Mouse (Mus musculus): ENCODE data around the gene Msh6.
"Not testable (repeated sequence)": the region's sequence is repeated elsewhere in the genome, so short reads cannot be mapped to it uniquely, and the experiment has no call there.

The Msh6 gene

GRCm38 (mm10) chr17:87979696-87980095 lies 4.8 kb downstream of the Msh6 start:
- not testable (repeated sequence) for DNase-seq (ENCODE audit: low read depth, low spot score)

GRCm38 (mm10) chr17:87982112-87982511 lies 7.2 kb downstream of the Msh6 start:
- DNase-seq (ENCODE audit: low read depth, low spot score) = peak; percentile 63

- DNase-seq (ENCODE audit: low read depth, low spot score) = no peak
Observed at GRCm38 (mm10) chr17:87983313-87983712, 8.5 kb downstream of the Msh6 start.

GRCm38 (mm10) chr17:87984440-87985214 lies 9.8 kb downstream of the Msh6 start:
- DNase-seq (ENCODE audit: low read depth, low spot score) = no peak

- DNase-seq (ENCODE audit: low read depth, low spot score) = no peak
Observed at GRCm38 (mm10) chr17:87985916-87986315, 11.1 kb downstream of the Msh6 start.

- no peak for DNase-seq (ENCODE audit: low read depth, low spot score)
Observed at GRCm38 (mm10) chr17:87987507-87987906, 12.6 kb downstream of the Msh6 start.

- DNase-seq (ENCODE audit: low read depth, low spot score) = no peak
Observed at GRCm38 (mm10) chr17:87992154-87992553, 17.3 kb downstream of the Msh6 start.

- DNase-seq (ENCODE audit: low read depth, low spot score) = no peak
Observed at GRCm38 (mm10) chr17:87993338-87993737, 18.5 kb downstream of the Msh6 start.

- no peak for DNase-seq (ENCODE audit: low read depth, low spot score)
Observed at GRCm38 (mm10) chr17:87997808-87998207, 22.9 kb downstream of the Msh6 start.

GRCm38 (mm10) chr17:88004892-88005291 lies 30.0 kb downstream of the Msh6 start:
- no peak for DNase-seq (ENCODE audit: low read depth, low spot score)

- DNase-seq (ENCODE audit: low read depth, low spot score) = no peak
Observed at GRCm38 (mm10) chr17:88006956-88007355, 32.1 kb downstream of the Msh6 start.

GRCm38 (mm10) chr17:88014456-88014855 lies 39.6 kb downstream of the Msh6 start:
- no peak for DNase-seq (ENCODE audit: low read depth, low spot score)

GRCm38 (mm10) chr17:88016027-88016426 lies 41.2 kb downstream of the Msh6 start:
- peak; percentile 63 for DNase-seq (ENCODE audit: low read depth, low spot score)

GRCm38 (mm10) chr17:88023924-88024323 lies 49.1 kb downstream of the Msh6 start:
- no peak for DNase-seq (ENCODE audit: low read depth, low spot score)

- DNase-seq (ENCODE audit: low read depth, low spot score) = peak; percentile 38
Observed at GRCm38 (mm10) chr17:88025227-88025626, 50.4 kb downstream of the Msh6 start.

- no peak for DNase-seq (ENCODE audit: low read depth, low spot score)
Observed at GRCm38 (mm10) chr17:88029194-88029970, 54.5 kb downstream of the Msh6 start.

GRCm38 (mm10) chr17:88031755-88032154 lies 56.9 kb downstream of the Msh6 start:
- DNase-seq (ENCODE audit: low read depth, low spot score) = no peak

GRCm38 (mm10) chr17:88034418-88034817 lies 59.6 kb downstream of the Msh6 start:
- DNase-seq (ENCODE audit: low read depth, low spot score) = no peak

Measured in ES-CJ7 (cell line).